Mouse (Mus musculus) mature B cell (primary cell): ENCODE data around the gene Tnik.

Experiments used
- in situ Hi-C: fragments of 300-500 bp; cut with MboI; formaldehyde crosslinking; loops from 2 replicates; pipeline ENCODE4 v1.14.3; 2019

Gene Tnik

GRCm38 (mm10) chr3:28547965-28548730 lies 285.1 kb downstream of the Tnik start:
- in situ Hi-C loops = no loop called here

- in situ Hi-C loops = no loop called here
Observed at GRCm38 (mm10) chr3:28549391-28549790, 286.4 kb downstream of the Tnik start.

- in situ Hi-C loops = no loop called here
Observed at GRCm38 (mm10) chr3:28550497-28551093, 287.6 kb downstream of the Tnik start.

- in situ Hi-C loops = no loop called here
Observed at GRCm38 (mm10) chr3:28551756-28552155, 288.7 kb downstream of the Tnik start.

- in situ Hi-C loops = no loop called here
Observed at GRCm38 (mm10) chr3:28554934-28555333, 291.9 kb downstream of the Tnik start.

- in situ Hi-C loops = no loop called here
Observed at GRCm38 (mm10) chr3:28555795-28556570, 293.0 kb downstream of the Tnik start.

- in situ Hi-C loops = no loop called here
Observed at GRCm38 (mm10) chr3:28558328-28558871, 295.4 kb downstream of the Tnik start.

GRCm38 (mm10) chr3:28561408-28561807 lies 298.4 kb downstream of the Tnik start:
- in situ Hi-C loops = no loop called here

GRCm38 (mm10) chr3:28562612-28563332 lies 299.8 kb downstream of the Tnik start:
- in situ Hi-C loops = no loop called here

- in situ Hi-C loops = no loop called here
Observed at GRCm38 (mm10) chr3:28564370-28565357, 301.6 kb downstream of the Tnik start.

GRCm38 (mm10) chr3:28577301-28577700 lies 314.3 kb downstream of the Tnik start:
- in situ Hi-C loops = no loop called here

GRCm38 (mm10) chr3:28578950-28579615 lies 316.1 kb downstream of the Tnik start:
- in situ Hi-C loops = no loop called here

- in situ Hi-C loops = no loop called here
Observed at GRCm38 (mm10) chr3:28585750-28586465, 322.9 kb downstream of the Tnik start.

GRCm38 (mm10) chr3:28587808-28588207 lies 324.8 kb downstream of the Tnik start:
- in situ Hi-C loops = no loop called here

GRCm38 (mm10) chr3:28591345-28591744 lies 328.3 kb downstream of the Tnik start:
- in situ Hi-C loops = no loop called here

GRCm38 (mm10) chr3:28593922-28594321 lies 330.9 kb downstream of the Tnik start:
- in situ Hi-C loops = no loop called here

GRCm38 (mm10) chr3:28599476-28599875 lies 336.5 kb downstream of the Tnik start:
- in situ Hi-C loops = no loop called here

GRCm38 (mm10) chr3:28606741-28607140 lies 343.7 kb downstream of the Tnik start:
- in situ Hi-C loops = no loop called here

- in situ Hi-C loops = no loop called here
Observed at GRCm38 (mm10) chr3:28612330-28612729, 349.3 kb downstream of the Tnik start.
